Mouse (Mus musculus) CH12F3 (cell line): ENCODE results near the gene Gpr85.
"Not testable (repeated sequence)": the region's sequence is repeated elsewhere in the genome, so short reads cannot be mapped to it uniquely, and the experiment has no call there.

ENCODE experiments used
- in situ Hi-C: fragments of 300-500 bp; cut with MboI; formaldehyde crosslinking; loops from 2 replicates; pipeline ENCODE4 v1.14.3; 2020; ENCODE audit warnings: low sequenced_read_pairs

Gpr85 gene

GRCm38 (mm10) chr6:13839345-13840054 lies at the start of gene Gpr85:
TSS of gene Gpr85 (minus strand) at chr6:13839942.
- in situ Hi-C loops = no loop called here

DNA sequence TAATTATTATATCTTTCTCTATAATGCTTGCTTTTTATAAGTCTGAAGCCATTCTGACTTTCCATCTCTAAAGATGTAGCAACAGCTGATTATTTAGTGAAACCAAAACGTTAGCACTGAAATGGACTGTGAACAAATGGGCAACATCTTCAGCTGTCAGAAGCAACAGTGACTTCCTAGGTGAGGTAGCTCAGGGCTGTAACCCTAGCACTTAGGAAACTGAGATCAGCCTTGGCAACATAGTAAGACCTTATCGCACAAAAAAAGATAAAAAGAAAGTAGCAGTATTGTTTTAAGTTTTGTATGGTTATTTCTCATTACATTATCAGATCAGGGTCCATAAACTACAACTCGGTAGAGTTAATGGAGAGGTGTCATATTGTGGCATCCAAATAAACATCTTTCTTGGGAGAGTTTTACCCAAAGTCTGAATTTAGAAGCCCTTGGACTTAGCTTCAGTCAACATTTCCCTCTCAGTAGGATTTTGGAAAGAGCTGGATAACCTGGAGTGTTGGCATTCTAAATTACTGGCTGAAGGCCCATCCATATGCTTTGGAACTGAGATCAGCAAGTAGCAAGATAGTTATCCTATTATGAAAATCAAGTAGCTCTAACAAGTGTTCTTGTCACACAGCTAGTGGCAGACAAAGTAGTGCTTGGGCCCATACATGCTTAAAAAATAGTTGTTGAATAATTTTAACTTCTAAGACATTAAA lies 45.3 kb upstream of the Gpr85 start:
- in situ Hi-C loops = no loop called here

DNA sequence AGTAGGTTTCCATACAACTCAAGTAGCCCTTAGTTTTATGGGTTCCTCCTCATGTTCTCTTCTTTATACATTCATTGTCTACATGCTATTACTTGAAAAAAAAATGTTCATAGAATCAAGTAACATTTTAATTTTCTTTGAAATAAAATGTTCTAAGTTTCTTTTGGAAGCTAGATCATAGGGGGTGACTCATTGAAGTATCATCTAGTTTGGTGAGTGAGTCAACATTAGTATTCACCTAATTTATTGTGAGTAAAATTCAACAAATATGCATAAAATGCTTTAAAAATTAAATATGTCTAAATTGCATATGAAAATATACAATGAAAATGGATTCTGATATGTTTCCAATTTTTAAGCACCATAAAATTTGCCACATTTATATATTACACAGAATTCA lies 43.2 kb upstream of the Gpr85 start:
- in situ Hi-C loops = no loop called here

DNA sequence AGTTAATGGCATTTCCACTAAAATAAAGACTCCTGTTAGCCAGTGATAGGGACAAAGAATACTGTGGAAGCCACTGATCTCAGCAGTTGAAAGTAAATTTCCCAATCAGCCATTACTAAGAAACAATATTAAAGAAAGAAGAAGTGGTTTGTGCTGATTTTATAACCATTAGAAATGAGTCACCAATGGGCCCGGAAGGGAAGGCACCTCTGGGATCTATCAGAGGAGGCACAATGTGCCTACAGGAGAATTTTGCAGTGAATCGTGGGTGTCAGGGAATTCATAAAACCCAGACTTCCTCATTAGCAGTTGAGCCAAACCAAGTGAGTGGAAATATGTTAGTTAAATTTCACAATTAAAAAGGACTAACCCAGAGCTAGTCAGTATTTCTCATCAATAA lies 34.2 kb upstream of the Gpr85 start:
- in situ Hi-C loops = no loop called here

- in situ Hi-C loops = no loop called here
These were observed 32.3 kb upstream of the Gpr85 start for GRCm38 (mm10) chr6:13872076-13872475.

DNA sequence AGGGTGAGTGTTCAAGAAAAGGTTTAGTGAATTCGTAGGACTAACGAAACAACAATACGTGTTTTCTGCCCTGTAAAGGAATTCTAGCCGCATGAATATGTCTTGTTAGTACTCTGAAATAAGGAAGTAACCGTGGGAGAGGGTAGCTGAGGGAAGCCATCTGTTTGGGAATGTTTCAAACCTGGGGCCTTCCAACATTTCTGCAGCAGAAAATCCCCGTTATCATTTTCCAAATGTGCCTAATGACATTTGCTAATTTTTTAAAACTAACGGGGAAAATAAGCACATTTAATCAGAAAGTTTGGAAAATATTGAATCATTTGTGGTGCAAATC lies 31.9 kb upstream of the Gpr85 start:
- in situ Hi-C loops = no loop called here

DNA sequence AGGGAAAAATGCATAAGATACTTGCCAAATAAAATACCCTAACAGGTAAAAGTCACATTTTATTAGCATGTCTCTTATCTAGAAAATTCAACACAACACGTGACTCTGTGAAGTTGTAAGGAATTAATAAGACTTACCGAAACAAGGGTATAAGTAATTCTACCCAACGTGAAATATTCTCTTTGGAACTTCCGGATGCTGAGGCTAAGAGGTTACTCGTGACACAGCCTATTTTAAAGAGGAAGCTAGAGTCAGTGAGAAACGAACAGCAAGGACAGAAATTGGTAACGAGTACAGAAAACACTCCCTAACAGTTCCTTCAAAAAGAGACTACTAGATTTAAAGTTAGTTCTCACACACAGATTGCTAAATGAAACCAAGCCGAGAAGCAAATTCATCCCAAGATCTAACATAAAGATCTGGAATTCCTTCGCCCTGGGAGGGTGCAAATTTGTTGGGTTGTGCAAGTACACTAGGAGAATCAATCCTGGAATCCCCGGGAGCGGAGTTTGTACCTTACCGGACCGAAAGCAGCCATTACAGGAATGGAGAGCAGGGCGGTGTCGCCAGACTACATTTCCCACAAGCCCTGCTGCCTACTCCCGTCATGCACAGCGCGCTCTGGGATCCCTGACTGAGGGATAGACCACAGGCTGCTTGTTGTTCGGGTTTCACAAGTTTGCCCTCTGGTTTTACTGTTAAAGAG lies 31.3 kb upstream of the Gpr85 start, which contains the start of gene 2610001J05Rik:
Gene 2610001J05Rik, minus strand, starts transcription at position 600 of the 706 bp plus-strand sequence.
- in situ Hi-C loops = no loop called here

DNA sequence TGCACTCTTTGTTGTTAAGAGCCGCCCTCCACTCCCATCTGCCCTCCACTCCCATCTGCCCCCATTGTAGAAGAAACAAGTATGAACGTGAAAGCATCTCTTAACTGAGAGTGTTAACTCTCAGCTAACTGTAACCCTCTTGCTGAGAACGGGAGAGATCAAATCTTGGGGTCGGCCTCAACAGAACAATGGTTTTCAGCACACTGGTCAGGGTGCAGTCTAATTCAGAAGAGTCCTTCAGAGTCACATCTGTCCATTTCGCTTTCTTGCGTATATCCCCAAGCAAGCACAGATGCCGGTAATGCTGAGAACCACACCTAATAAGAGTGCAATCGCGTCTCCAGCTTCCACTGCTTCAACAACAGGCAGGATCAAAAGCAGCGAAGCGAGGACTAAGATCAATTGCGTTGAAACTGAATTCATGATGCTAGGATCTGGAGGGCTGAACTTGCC lies 30.6 kb upstream of the Gpr85 start:
- in situ Hi-C loops = no loop called here

DNA sequence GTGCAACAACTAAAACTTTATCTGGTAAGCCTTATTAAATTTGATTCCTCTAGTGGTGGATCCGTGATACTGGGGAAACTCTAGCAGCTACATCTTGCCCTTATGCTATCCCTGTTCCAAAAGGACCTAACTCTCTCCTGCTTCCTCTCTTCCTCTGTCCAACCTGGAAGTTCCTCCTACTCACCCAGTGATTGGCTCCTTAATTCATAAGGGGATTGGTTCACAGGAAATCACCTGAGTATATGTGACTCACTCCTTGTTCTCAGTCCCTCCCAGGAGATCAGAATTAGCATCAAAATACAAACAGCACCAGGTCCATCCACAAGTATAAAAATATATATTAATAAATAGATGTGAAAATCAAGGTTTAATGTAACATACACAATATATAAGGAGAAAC lies 20.9 kb upstream of the Gpr85 start:
- in situ Hi-C loops = no loop called here

GRCm38 (mm10) chr6:13859877-13860585 lies 20.3 kb upstream of the Gpr85 start:
- in situ Hi-C loops = no loop called here

GRCm38 (mm10) chr6:13854230-13854629 lies 14.5 kb upstream of the Gpr85 start:
- in situ Hi-C loops = no loop called here

DNA sequence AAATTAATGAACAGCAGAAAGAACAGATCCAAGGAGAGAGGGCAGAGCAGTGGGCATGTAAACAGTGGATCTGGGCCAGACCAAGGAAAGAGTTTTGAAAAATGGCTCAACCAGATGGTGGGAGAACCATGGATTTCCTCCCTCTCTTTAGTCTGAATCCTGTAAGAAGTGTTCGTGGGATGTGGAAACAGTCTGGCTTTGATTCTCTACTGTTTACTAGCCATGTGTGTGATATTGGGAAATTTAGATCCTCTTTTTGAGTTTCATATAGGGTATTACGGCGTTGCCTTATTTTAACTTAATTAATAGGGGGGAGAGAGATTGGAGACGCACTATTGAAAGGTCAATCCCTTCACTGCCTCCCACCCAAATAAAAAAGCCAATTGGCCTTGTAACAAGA lies 13.5 kb upstream of the Gpr85 start:
- in situ Hi-C loops = no loop called here

- in situ Hi-C loops = not testable (repeated sequence)
These were observed 6.3 kb upstream of the Gpr85 start for GRCm38 (mm10) chr6:13846031-13846430.

DNA sequence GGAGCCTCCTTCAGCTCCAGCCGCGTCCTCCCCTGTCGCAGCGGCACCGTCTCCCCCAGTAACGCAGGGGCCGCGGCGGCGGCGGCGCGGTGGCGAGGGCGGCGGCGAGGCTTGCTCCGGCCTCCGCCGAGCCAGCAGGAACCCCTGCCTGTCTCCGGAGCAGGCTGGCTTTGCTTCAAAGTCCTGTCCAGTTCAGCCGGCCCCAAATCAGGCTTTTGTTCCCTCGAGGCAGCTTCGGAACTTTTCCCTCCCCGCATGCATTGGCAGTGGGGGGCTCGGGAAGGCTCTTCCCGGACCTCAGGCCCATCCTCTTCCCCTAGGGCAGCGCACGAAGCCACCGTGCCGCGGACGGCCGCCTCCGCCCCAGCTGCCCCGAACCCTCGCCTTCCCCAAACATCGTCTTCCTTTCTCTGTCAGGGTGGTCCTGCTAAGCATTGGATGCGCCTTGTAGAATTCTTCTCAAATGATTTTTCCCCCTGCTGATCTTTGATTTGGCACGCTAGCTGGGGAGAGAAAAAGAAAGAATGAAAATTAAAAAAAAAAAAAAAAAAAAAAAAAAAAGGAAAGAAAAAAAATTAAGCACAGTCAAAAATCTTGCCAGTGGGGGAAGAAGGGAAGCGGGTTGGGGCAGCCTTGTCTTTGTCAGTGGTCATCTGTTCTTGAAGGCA lies 931 bp downstream of the Gpr85 start:
- in situ Hi-C loops = no loop called here

DNA sequence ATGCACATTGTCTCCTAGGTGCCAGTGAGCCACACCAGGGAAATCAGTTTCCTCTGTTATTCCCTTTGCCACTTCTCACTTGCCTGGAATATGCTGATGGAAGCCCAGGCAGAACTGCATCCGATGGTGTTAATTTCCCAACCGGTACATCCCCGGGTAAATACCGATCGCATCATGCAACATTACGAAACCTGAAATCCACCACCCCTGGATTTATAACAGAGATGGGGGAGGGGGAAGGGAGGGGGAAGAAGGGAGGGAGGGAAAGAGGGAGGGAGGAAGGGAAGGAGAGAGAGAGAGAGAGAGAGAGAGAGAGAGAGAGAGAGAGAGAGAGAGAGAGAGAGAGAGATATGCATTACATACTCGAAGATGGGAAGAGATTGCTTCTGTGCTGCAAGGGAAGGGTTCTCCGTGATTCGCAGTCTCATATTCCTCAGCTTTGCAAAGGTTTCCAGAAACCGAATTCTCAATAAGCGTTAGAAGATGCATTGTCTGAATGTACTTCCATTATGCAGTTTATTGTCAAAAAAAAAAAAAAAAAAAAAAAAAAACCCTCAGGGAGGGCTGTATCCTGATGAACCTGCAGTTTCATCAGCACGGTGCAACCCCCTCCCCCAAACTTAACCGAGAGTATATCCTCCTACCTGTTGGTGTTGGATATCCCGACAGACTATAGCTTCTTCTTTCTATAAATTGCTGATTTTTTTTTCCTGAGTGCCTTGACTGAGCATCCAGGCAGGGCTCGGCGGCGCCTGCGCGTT lies 1.6 kb downstream of the Gpr85 start:
- in situ Hi-C loops = no loop called here

DNA sequence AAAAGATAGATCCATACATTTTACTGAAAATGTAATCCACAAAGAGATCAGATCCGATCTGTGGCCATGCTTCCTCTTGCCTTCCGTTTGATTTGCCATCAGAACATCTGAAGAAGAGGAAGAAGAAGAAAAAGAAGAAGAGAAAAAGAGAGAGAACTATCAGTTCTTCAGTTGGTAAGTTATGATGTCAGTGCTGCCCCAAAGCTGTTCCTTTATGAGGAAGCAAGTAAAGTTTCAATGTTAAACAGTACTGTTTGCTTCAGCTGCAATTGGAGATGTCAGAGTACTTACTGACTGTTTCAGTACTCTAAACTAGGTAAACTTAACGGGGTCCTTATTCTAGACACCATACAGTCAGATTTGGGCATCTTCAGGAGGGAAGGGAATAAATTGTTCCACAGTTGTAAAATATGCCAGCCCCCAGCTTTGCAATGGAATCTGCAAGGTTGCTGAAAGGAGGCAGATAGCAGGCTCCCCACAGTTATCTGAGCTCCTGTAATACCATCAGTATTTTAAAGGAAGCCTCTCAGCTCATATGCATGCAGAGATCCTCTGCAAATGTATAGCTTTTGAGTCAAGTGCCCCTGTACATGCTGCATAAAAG lies 2.7 kb downstream of the Gpr85 start:
- in situ Hi-C loops = no loop called here

DNA sequence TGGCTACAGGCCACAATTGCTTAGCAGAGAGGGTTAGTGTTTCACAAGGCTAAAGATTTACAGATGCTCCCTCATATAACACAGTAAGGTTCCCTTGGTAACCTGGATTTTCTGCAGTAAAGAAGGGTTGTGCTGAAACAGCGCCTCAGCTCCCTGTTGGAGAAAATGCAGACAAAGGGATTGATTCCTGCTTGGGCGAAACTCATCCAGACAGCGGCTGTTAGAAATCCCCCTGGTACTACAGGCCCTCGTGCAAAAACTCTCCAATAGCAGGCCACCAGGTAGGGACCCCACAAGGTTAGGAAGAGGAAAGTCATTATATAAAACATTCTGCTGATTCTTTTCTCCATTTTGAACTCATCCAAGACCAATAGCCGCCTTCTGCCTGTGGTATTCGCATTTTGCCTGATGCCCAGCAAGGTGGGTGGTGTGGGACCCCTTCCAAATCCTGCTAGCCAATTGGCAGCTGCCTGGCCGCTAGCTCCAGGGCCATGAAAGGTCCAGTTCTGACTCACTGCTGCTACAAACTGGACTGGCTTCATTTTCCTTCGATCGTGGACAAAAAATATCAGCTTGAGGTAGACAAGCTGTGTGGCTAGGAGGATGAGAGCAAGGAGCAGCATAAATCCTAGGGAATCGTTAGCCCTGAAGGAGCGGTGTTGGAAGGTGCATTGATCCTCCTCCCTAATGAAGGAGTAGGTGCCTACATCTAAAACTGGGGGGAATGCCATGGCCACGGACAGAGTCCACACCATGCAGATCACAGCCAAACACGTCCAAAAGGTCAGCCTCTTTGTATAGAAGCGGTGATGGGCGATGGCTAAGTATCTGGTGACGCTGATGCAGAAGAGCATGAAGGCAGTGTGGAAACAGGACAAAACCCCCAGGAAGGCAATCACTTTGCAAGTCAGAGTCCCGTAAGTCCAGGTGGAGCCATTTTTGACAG lies 3.7 kb downstream of the Gpr85 start:
- in situ Hi-C loops = no loop called here

DNA sequence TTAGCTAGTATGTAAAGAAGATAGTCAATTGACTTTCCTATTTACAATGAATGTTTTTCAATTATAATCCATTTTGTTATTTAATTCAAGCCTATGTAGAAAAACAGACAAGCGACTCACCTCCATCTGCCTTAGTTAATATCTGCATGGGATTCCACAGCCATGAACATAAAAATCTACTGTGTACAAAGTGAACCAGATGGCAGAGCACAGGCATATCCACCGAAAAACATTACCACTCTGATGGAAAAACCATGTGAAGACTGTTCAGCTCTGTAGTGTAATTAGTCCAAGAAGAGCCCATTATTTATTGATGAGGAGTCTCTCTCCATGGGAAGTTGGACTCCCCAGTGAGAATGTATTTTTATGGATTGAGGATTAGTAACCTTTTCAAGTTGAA lies 7.0 kb downstream of the Gpr85 start:
- in situ Hi-C loops = no loop called here

- in situ Hi-C loops = no loop called here
These were observed 10.9 kb downstream of the Gpr85 start for GRCm38 (mm10) chr6:13828877-13829276.
